Mouse (Mus musculus) myocyte (in vitro differentiated cells): ENCODE results near the gene Dcaf8. TPM values are rescaled to one million over a fixed set of nuclear protein-coding genes. Genes with fewer than 3 reads are reported as not detected.

Experiments used
- H3K27me3 ChIP-seq: one replicate; pipeline ENCODE4 v1.6.1; 2011; ENCODE audit not compliant: control insufficient read depth, insufficient read depth, insufficient read length
- H3K36me3 ChIP-seq: one replicate; pipeline ENCODE4 v1.6.1; 2011; ENCODE audit not compliant: control insufficient read depth, insufficient read depth
- H3K4me2 ChIP-seq: one replicate; pipeline ENCODE4 v1.6.1; 2011; ENCODE audit warnings: low read depth, control low read depth
- H3K4me3 ChIP-seq: one replicate; pipeline ENCODE4 v1.5.1; 2011; ENCODE audit warnings: mild to moderate bottlenecking, control low read depth, moderate library complexity
- H3K79me2 ChIP-seq: one replicate; pipeline ENCODE4 v1.6.1; 2011; ENCODE audit not compliant: control insufficient read depth, insufficient read depth
- H3ac ChIP-seq: one replicate; pipeline ENCODE4 v1.6.1; 2011; ENCODE audit not compliant: control insufficient read depth, insufficient read length
- CEBPB ChIP-seq: IDR thresholded peaks from 2 replicates; pipeline ENCODE4 v1.6.1; 2011; ENCODE audit warnings: mild to moderate bottlenecking, moderate library complexity; ENCODE audit not compliant: poor library complexity, insufficient read depth, severe bottlenecking
- E2F4 ChIP-seq: IDR thresholded peaks from one replicate; pipeline ENCODE4 v1.6.1; 2011; ENCODE audit warnings: mild to moderate bottlenecking, control low read depth, moderate library complexity; ENCODE audit not compliant: insufficient read depth
- MAX ChIP-seq: IDR thresholded peaks from one replicate; pipeline ENCODE4 v1.6.1; 2011; ENCODE audit warnings: low read depth, mild to moderate bottlenecking, control low read depth
- MYOD1 ChIP-seq, 3 experiments: IDR thresholded peaks; one replicate each; pipeline ENCODE4 v1.6.1; 2011; ENCODE audit warnings: control low read depth in 2 of 3, low read depth in 2 of 3, mild to moderate bottlenecking in 2 of 3, moderate library complexity in 1 of 3; ENCODE audit not compliant: insufficient read length in 2 of 3, control insufficient read depth in 1 of 3
- MYOG ChIP-seq, 3 experiments: IDR thresholded peaks; one replicate each; pipeline ENCODE4 v1.6.1; 2011; ENCODE audit warnings: control low read depth in 2 of 3, low read depth in 2 of 3, mild to moderate bottlenecking in 2 of 3; ENCODE audit not compliant: insufficient read length in 2 of 3, control insufficient read depth in 1 of 3, insufficient read depth in 1 of 3
- POLR2A ChIP-seq: IDR thresholded peaks from one replicate; pipeline ENCODE4 v1.6.1; 2011; ENCODE audit warnings: low read depth, mild to moderate bottlenecking, control low read depth, moderate library complexity; ENCODE audit not compliant: insufficient read length
- POLR2AphosphoS2 ChIP-seq: IDR thresholded peaks from one replicate; pipeline ENCODE4 v1.6.1; 2011; ENCODE audit warnings: low read depth, control low read depth; ENCODE audit not compliant: insufficient read length
- REST ChIP-seq: IDR thresholded peaks from one replicate; pipeline ENCODE4 v1.6.1; 2011; ENCODE audit warnings: mild to moderate bottlenecking, control low read depth, moderate library complexity; ENCODE audit not compliant: insufficient read depth, insufficient read length
- SRF ChIP-seq: IDR thresholded peaks from one replicate; pipeline ENCODE4 v1.6.1; 2011; ENCODE audit warnings: low read depth; ENCODE audit not compliant: control insufficient read depth, insufficient read length
- TCF12 ChIP-seq: IDR thresholded peaks from one replicate; pipeline ENCODE4 v1.6.1; 2011; ENCODE audit warnings: mild to moderate bottlenecking, control low read depth; ENCODE audit not compliant: poor library complexity, insufficient read depth, severe bottlenecking
- TCF3 ChIP-seq: IDR thresholded peaks from one replicate; pipeline ENCODE4 v1.6.1; 2011; ENCODE audit warnings: low read depth, control low read depth; ENCODE audit not compliant: insufficient read length
- USF1 ChIP-seq: IDR thresholded peaks from one replicate; pipeline ENCODE4 v1.6.1; 2011; ENCODE audit warnings: low read depth, mild to moderate bottlenecking, control low read depth, moderate library complexity
- polyA plus RNA-seq: library from polyadenylated mRNA; unstranded; fragments of >200 nt; fragmentation: generic; extraction: Trizol; gene quantifications from one replicate; pipeline ENCODE4 v1.2.1, GENCODE M21; 2012; ENCODE audit warnings: missing spikeins

Dcaf8 gene
- polyA plus RNA-seq, 1 experiment, result 80.0 TPM

- no peak overlapping the region for H3K4me2 ChIP-seq
- TF ChIP-seq POLR2AphosphoS2 (no peak), TCF3 (no peak), TCF12 (no peak), USF1 (no peak), CEBPB (no peak)
- H3ac ChIP-seq, result no peak overlapping the region
- peaks cover 5% of the 10 kb centered on the region for H3K36me3 ChIP-seq
- no peaks in the 10 kb centered on the region for H3K79me2 ChIP-seq
- no peaks in the 10 kb centered on the region for H3K27me3 ChIP-seq
- no peak overlapping the region for H3K4me3 ChIP-seq
These were observed 7.1 kb upstream of the Dcaf8 start for GRCm38 (mm10) chr1:172140825-172141224.

GRCm38 (mm10) chr1:172141529-172141928 lies 6.4 kb upstream of the Dcaf8 start:
- Histone ChIP-seq H3K79me2 (no peaks in the 10 kb centered on the region), H3K36me3 (no peaks in the 10 kb centered on the region), H3K27me3 (no peaks in the 10 kb centered on the region), H3ac (no peak overlapping the region), H3K4me3 (no peak overlapping the region), H3K4me2 (no peak overlapping the region)
- TF ChIP-seq CEBPB, result no peak
- TF ChIP-seq E2F4, result no peak
- no peak for TF ChIP-seq MYOG (IDR thresholded peaks at IDR 0.05; ENCODE audit: control insufficient read depth in 1 of 3, insufficient read depth in 1 of 3, insufficient read length in 2 of 3, low read depth in 2 of 3)
- TF ChIP-seq POLR2A, result no peak
- TF ChIP-seq MAX, result no peak
- no peak for TF ChIP-seq REST
- no peak for TF ChIP-seq MYOD1 (IDR thresholded peaks at IDR 0.05; ENCODE audit: control insufficient read depth in 1 of 3, insufficient read length in 2 of 3, low read depth in 2 of 3)
- no peak for TF ChIP-seq POLR2AphosphoS2
- TF ChIP-seq TCF12, result no peak
- TF ChIP-seq TCF3, result no peak

GRCm38 (mm10) chr1:172143570-172143969 lies 4.3 kb upstream of the Dcaf8 start:
- Histone ChIP-seq H3K36me3 (no peaks in the 10 kb centered on the region), H3K4me3 (no peak overlapping the region), H3K27me3 (no peaks in the 10 kb centered on the region), H3K4me2 (no peak overlapping the region), H3K79me2 (peaks cover 4% of the 10 kb centered on the region), H3ac (no peak overlapping the region)
- TF ChIP-seq MYOG (IDR thresholded peaks at IDR 0.05; ENCODE audit: control insufficient read depth in 1 of 3, insufficient read depth in 1 of 3, insufficient read length in 2 of 3, low read depth in 2 of 3), result no peak
- no peak for TF ChIP-seq TCF12
- no peak for TF ChIP-seq E2F4
- no peak for TF ChIP-seq TCF3
- TF ChIP-seq POLR2AphosphoS2, result no peak
- no peak for TF ChIP-seq MAX
- no peak for TF ChIP-seq SRF
- no peak for TF ChIP-seq CEBPB

- Histone ChIP-seq H3K27me3 (no peaks in the 10 kb centered on the region), H3ac (peak overlapping the region; percentile 29), H3K4me3 (peak overlapping the region; percentile 97), H3K79me2 (peaks cover 47% of the 10 kb centered on the region), H3K36me3 (peaks cover 20% of the 10 kb centered on the region), H3K4me2 (peak overlapping the region; percentile 98)
- TF ChIP-seq MAX (no peak), CEBPB (no peak)
These were observed 533 bp downstream of the Dcaf8 start for GRCm38 (mm10) chr1:172148279-172148954.

GRCm38 (mm10) chr1:172148955-172149815 lies 1.3 kb downstream of the Dcaf8 start:
- Histone ChIP-seq H3ac (peak overlapping the region; percentile 29), H3K4me2 (peak overlapping the region; percentile 98), H3K36me3 (peaks cover 20% of the 10 kb centered on the region), H3K79me2 (peaks cover 52% of the 10 kb centered on the region), H3K4me3 (peak overlapping the region; percentile 97), H3K27me3 (no peaks in the 10 kb centered on the region)
- no peak for TF ChIP-seq MAX
- TF ChIP-seq MYOG (IDR thresholded peaks at IDR 0.05; ENCODE audit: control insufficient read depth in 1 of 3, insufficient read depth in 1 of 3, insufficient read length in 2 of 3, low read depth in 2 of 3), result no peak
- no peak for TF ChIP-seq MYOD1 (IDR thresholded peaks at IDR 0.05; ENCODE audit: control insufficient read depth in 1 of 3, insufficient read length in 2 of 3, low read depth in 2 of 3)
- TF ChIP-seq USF1, result no peak
- no peak for TF ChIP-seq TCF3
- TF ChIP-seq E2F4, result no peak
- no peak for TF ChIP-seq REST
- no peak for TF ChIP-seq SRF
- TF ChIP-seq POLR2A, result no peak
- no peak for TF ChIP-seq TCF12
- TF ChIP-seq CEBPB, result no peak
- no peak for TF ChIP-seq POLR2AphosphoS2
